Mouse (Mus musculus): ENCODE measurements at regions not wholly inside any gene's neighbourhood (a gene's known extent, or its start where the extent isn't known, plus 50 kb on each side); places are given as distances from the start of the nearest gene placed in this dataset.

DNA sequence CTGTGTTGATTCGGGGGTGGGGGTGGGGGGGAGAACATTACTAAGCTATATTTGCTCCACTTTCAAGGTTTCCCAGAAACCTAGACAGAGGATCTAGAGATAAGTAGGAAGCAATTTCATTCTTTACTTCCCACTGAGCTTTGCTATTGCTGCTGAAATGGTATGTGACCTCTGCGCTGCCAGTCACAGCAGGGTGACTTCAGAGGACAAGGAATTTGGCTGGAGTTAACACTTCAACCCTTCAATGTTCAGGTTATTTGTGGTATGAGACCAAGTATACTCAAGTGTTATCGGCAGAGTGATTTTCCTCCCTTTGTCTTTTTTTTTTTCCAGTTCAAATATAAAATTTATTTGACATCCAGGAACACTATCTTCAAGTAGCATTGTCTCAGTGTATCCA lies 128.3 kb downstream of the 1700017N19Rik start:
- Histone ChIP-seq H3K27me3 (ENCODE audit: insufficient read depth, low read length) (no peaks in the 10 kb centered on the region), H3K27ac (no peak overlapping the region), H3K4me3 (replicated peaks; ENCODE audit: low read depth, low read length) (no peak overlapping the region), H3K9ac (ENCODE audit: low read depth, low read length) (no peak overlapping the region), H3K9me3 (replicated peaks; ENCODE audit: low read length) (no peaks in the 10 kb centered on the region), H3K4me2 (ENCODE audit: low read length) (no peak overlapping the region), H3K36me3 (ENCODE audit: insufficient read depth, low read length) (no peaks in the 10 kb centered on the region), H3K4me1 (replicated peaks; ENCODE audit: insufficient read depth, low read length) (no peaks in the 10 kb centered on the region)
- DNase-seq (ENCODE audit: low spot score) = no peak
- no peak for ATAC-seq (replicated peaks; ENCODE audit: low FRiP score, low read depth)
- TF ChIP-seq CTCF (IDR thresholded peaks at IDR 0.05; ENCODE audit: low read depth) = no peak
- 48% methylated on average over 3 of the region's 3 CpGs for WGBS

DNA sequence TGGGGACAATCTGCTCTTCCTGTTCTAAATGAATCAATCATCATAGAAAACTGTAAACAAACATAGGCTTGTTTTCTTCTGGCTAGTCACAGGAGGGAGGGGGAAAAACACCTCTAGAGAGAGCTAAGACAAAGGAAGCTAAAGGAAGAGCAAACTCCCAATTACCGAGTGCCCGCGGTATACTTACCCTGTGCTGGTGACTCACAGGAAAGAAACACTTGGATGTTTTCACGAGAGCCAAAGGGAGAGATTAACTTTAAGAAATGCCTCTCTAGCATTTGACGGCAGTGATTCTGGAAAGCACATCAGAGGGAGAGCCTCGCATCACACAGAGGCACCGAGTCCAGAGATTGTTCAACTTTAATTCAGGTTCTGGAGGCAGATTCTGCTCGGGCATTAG lies 151.0 kb downstream of the 1700017N19Rik start:
- DNase-seq (ENCODE audit: low spot score) = peak; percentile 7
- no peaks in the 10 kb centered on the region for H3K9me3 ChIP-seq (replicated peaks; ENCODE audit: low read length)
- no peak for TF ChIP-seq CTCF (IDR thresholded peaks at IDR 0.05; ENCODE audit: low read depth)
- no peaks in the 10 kb centered on the region for H3K27me3 ChIP-seq (ENCODE audit: insufficient read depth, low read length)
- H3K36me3 ChIP-seq (ENCODE audit: insufficient read depth, low read length) = no peaks in the 10 kb centered on the region
- H3K27ac ChIP-seq = no peak overlapping the region
- WGBS = 48% methylated on average over 8 of the region's 8 CpGs
- no peak for ATAC-seq (replicated peaks; ENCODE audit: low FRiP score, low read depth)
- no peak overlapping the region for H3K4me3 ChIP-seq (replicated peaks; ENCODE audit: low read depth, low read length)
- no peak overlapping the region for H3K4me2 ChIP-seq (ENCODE audit: low read length)
- H3K9ac ChIP-seq (ENCODE audit: low read depth, low read length) = no peak overlapping the region
- H3K4me1 ChIP-seq (replicated peaks; ENCODE audit: insufficient read depth, low read length) = no peaks in the 10 kb centered on the region

DNA sequence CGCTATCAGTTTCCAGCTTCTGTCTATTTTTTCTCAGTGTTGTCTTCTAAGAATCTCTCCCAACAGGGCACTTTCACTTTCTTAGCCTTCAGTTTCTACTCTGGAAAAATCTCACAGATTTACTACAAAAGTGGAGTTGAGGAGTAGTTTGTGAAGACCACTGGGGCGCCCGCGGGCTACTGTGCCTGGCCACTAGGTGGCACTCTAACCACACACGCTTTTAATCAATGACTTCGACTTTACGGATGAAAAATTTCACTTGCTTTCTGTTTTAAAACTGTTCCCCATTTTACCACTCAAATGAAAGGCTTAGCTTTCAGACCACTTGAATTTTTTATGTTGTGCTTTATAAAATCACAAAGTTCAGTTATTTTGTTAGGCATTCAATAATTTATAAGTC lies 151.8 kb downstream of the 1700017N19Rik start:
- Histone ChIP-seq H3K27me3 (ENCODE audit: insufficient read depth, low read length) (no peaks in the 10 kb centered on the region), H3K4me2 (ENCODE audit: low read length) (peak overlapping the region; percentile 42), H3K9me3 (replicated peaks; ENCODE audit: low read length) (no peaks in the 10 kb centered on the region), H3K4me3 (replicated peaks; ENCODE audit: low read depth, low read length) (no peak overlapping the region; the same call in 1 of the 2 replicates), H3K36me3 (ENCODE audit: insufficient read depth, low read length) (no peaks in the 10 kb centered on the region), H3K27ac (no peak overlapping the region), H3K9ac (ENCODE audit: low read depth, low read length) (no peak overlapping the region), H3K4me1 (replicated peaks; ENCODE audit: insufficient read depth, low read length) (no peaks in the 10 kb centered on the region)
- ATAC-seq (replicated peaks; ENCODE audit: low FRiP score, low read depth) (0 out of 2 replicates have a peak, but pooled peaks have one; percentile 10), DNase-seq (ENCODE audit: low spot score) (peak; percentile 89)
- 10% methylated on average over 7 of the region's 7 CpGs for WGBS
- TF ChIP-seq CTCF (IDR thresholded peaks at IDR 0.05; ENCODE audit: low read depth) = peak; percentile 94

DNA sequence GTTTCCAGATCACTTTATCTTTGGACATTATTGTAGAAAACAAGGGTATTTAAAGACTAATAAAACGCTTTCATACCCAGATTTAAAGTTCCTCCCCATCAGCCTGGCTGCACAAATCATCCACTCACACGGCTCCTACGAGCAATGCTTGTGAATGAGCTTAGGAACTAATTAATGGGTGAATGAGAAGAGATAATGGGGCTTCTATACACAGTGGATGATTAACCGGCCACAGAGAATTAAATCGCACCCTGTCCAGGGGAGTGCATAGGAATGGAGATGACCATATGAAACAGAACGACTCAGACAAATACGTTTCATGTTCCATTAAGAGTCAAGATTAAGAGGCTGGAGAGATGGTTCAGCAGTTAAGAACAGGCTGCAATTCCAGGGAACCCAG lies 155.9 kb downstream of the 1700017N19Rik start:
- TF ChIP-seq CTCF (IDR thresholded peaks at IDR 0.05; ENCODE audit: low read depth) = no peak
- 50% methylated on average over 7 of the region's 7 CpGs for WGBS

DNA sequence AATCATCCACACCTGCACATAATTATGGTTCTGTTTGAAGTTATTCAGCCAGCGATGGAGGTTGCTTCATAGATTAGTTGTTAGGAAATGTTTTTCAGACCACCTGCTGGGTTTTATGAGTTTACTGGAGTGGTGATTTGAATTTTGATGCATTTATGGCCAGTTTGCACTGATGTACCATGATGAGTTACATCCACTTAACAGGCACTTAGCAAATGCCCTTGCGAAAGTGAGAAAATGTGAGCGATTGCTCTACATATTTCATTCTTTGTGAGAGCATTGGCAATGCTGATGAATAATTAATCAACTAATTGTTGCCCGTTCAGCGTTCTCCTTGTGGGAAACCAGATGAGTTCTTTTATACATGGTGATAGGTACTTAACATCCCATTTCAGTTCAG lies 164.7 kb downstream of the 1700017N19Rik start:
- no peak for TF ChIP-seq CTCF (IDR thresholded peaks at IDR 0.05; ENCODE audit: low read depth)
- Histone ChIP-seq H3K36me3 (ENCODE audit: insufficient read depth, low read length) (no peaks in the 10 kb centered on the region), H3K27ac (no peak overlapping the region), H3K4me2 (ENCODE audit: low read length) (no peak overlapping the region), H3K4me1 (replicated peaks; ENCODE audit: insufficient read depth, low read length) (no peaks in the 10 kb centered on the region), H3K27me3 (ENCODE audit: insufficient read depth, low read length) (no peaks in the 10 kb centered on the region), H3K9ac (ENCODE audit: low read depth, low read length) (no peak overlapping the region), H3K4me3 (replicated peaks; ENCODE audit: low read depth, low read length) (no peak overlapping the region), H3K9me3 (replicated peaks; ENCODE audit: low read length) (no peaks in the 10 kb centered on the region)
- 78% methylated on average over 5 of the region's 5 CpGs for WGBS
- no peak for DNase-seq (ENCODE audit: low spot score)
- no peak for ATAC-seq (replicated peaks; ENCODE audit: low FRiP score, low read depth)

More for the DNA sequence above, 155.9 kb downstream of the 1700017N19Rik start:
- no peaks in the 10 kb centered on the region for H3K27me3 ChIP-seq (ENCODE audit: insufficient read depth, low read length)
- H3K36me3 ChIP-seq (ENCODE audit: insufficient read depth, low read length) = no peaks in the 10 kb centered on the region
- no peak overlapping the region for H3K4me2 ChIP-seq (ENCODE audit: low read length)
- H3K4me1 ChIP-seq (replicated peaks; ENCODE audit: insufficient read depth, low read length) = no peaks in the 10 kb centered on the region
- no peak overlapping the region for H3K4me3 ChIP-seq (replicated peaks; ENCODE audit: low read depth, low read length)
- no peak for ATAC-seq (replicated peaks; ENCODE audit: low FRiP score, low read depth)
- H3K27ac ChIP-seq = no peak overlapping the region
- no peak for DNase-seq (ENCODE audit: low spot score)
- H3K9me3 ChIP-seq (replicated peaks; ENCODE audit: low read length) = no peaks in the 10 kb centered on the region
- H3K9ac ChIP-seq (ENCODE audit: low read depth, low read length) = no peak overlapping the region

DNA sequence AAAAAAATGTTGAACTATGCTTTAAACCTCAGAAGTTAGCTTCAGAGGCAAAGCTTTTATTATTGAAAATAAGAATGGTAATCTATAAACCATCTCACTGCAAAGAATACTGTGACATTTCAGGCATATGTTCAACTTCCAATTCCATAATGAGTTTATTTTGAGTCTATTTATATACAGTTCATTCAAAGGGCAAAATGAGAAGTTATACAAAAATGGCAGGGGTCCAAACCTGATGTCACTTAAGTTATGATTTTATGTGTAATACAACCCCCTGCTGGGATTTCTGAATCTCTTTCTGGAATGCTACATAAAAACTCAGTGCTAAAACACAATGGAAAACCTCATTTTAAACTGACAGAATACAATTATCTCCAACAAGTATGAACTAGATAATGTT lies 184.0 kb downstream of the 1700017N19Rik start:
- H3K9ac ChIP-seq (ENCODE audit: low read depth, low read length) = no peak overlapping the region
- H3K4me2 ChIP-seq (ENCODE audit: low read length) = no peak overlapping the region
- H3K4me3 ChIP-seq (replicated peaks; ENCODE audit: low read depth, low read length) = no peak overlapping the region
- H3K9me3 ChIP-seq (replicated peaks; ENCODE audit: low read length) = no peaks in the 10 kb centered on the region
- H3K36me3 ChIP-seq (ENCODE audit: insufficient read depth, low read length) = no peaks in the 10 kb centered on the region
- no peaks in the 10 kb centered on the region for H3K27me3 ChIP-seq (ENCODE audit: insufficient read depth, low read length)
- TF ChIP-seq CTCF (IDR thresholded peaks at IDR 0.05; ENCODE audit: low read depth) = no peak
- DNase-seq (ENCODE audit: low spot score) (peak; percentile 16), ATAC-seq (replicated peaks; ENCODE audit: low FRiP score, low read depth) (no peak)
- H3K27ac ChIP-seq = no peak overlapping the region
- H3K4me1 ChIP-seq (replicated peaks; ENCODE audit: insufficient read depth, low read length) = no peaks in the 10 kb centered on the region

DNA sequence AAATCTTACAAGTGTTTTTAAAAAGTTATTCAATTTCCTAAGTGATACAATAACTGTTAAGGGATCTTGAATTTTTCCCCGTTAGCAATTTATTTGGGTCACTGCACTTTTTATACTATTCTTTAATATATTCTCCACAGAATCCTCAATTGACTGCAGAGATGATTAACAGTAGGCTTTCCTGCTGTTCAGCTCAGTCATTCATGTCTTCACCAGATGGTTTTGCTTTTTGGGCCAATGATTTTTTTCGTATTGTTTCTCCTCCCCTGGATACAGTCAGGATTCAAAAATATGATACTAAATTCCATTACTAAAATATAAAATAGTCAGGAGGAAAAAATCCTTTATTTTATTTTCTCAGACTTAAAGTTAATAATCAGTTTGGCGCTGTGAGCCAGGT lies 201.9 kb downstream of the 1700017N19Rik start:
- no peak for ATAC-seq (replicated peaks; ENCODE audit: low FRiP score, low read depth)
- 71% methylated on average over 3 of the region's 3 CpGs for WGBS
- H3K27me3 ChIP-seq (ENCODE audit: insufficient read depth, low read length) = no peaks in the 10 kb centered on the region
- no peaks in the 10 kb centered on the region for H3K9me3 ChIP-seq (replicated peaks; ENCODE audit: low read length)
- TF ChIP-seq CTCF (IDR thresholded peaks at IDR 0.05; ENCODE audit: low read depth) = no peak
- H3K27ac ChIP-seq = no peak overlapping the region
- H3K36me3 ChIP-seq (ENCODE audit: insufficient read depth, low read length) = no peaks in the 10 kb centered on the region
- H3K4me3 ChIP-seq (replicated peaks; ENCODE audit: low read depth, low read length) = no peak overlapping the region
- H3K4me2 ChIP-seq (ENCODE audit: low read length) = no peak overlapping the region
- no peaks in the 10 kb centered on the region for H3K4me1 ChIP-seq (replicated peaks; ENCODE audit: insufficient read depth, low read length)
- no peak overlapping the region for H3K9ac ChIP-seq (ENCODE audit: low read depth, low read length)
- no peak for DNase-seq (ENCODE audit: low spot score)

Data from kidney, postnatal 0 days (tissue).